In the genomic region with DNA sequence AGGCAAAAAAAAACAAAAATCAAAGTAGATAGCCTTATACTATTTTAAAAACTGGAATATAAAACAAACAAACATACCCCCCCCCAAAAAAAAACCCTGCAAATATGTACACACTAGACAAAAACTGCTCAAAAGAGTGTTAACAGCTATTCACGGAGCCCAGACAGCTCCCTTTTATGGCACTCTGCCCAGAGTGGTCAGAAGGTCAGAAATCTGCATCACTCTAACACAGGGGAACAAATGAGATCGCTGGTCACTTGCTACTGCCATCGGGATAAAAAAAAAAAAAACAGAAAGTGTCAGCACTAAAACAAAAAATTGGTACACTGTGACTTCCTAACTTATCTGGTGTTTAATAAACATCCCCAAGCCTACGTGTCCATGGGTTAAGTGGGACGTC, we compare ENCODE assay signal across 13 mouse cellular contexts.
DNase-seq lines count a peak whose midpoint lies in the region; ATAC-seq and TF ChIP-seq lines count a peak whose summit lies in the region.
"Had no signal": no experiment of that assay in that cellular context is flagged by ENCODE, and none has a peak within 500 bp of the region (broad histone marks: within the 10 kb centered on the region; RNA-seq: fewer than 3 reads in every experiment).

No protein-coding gene starts in this region.

- H3K4me3 ChIP-seq in gastrocnemius, adult 2 months: no peak overlapping the region
- no peak overlapping the region for H3K4me3 ChIP-seq in liver, postnatal 0 days (ENCODE audit: low read depth, low read length)
- H3K4me3 ChIP-seq in liver, embryonic 12.5 days: no peak overlapping the region
- no peak overlapping the region for H3K4me3 ChIP-seq in kidney, postnatal 0 days (replicated peaks; ENCODE audit: low read depth, low read length)
- no peak overlapping the region for H3K4me3 ChIP-seq in midbrain, embryonic 13.5 days (replicated peaks)
- no peak overlapping the region for H3K4me3 ChIP-seq in forebrain, embryonic 10.5 days
- H3K4me3 ChIP-seq: embryonic facial prominence, embryonic 12.5 days; hindbrain, embryonic 15.5 days; lung, embryonic 15.5 days; myocyte had no signal

- TF ChIP-seq CTCF in gastrocnemius, adult 2 months (IDR thresholded peaks at IDR 0.05): no peak
- TF ChIP-seq CTCF in liver, postnatal 0 days (IDR thresholded peaks at IDR 0.05; ENCODE audit: low read depth): no peak
- no peak for TF ChIP-seq CTCF in kidney, postnatal 0 days (IDR thresholded peaks at IDR 0.05; ENCODE audit: low read depth)

- intact Hi-C loops in gastrocnemius, adult 2 months (cut with DNase I): no loop called here

- ATAC-seq in liver, postnatal 0 days: no peak
- ATAC-seq in liver, embryonic 12.5 days: no peak
- ATAC-seq in kidney, postnatal 0 days (replicated peaks; ENCODE audit: low FRiP score, low read depth): no peak
- no peak for ATAC-seq in midbrain, embryonic 13.5 days

- no peak overlapping the region for H3K4me2 ChIP-seq in liver, postnatal 0 days (ENCODE audit: low read depth, low read length)
- H3K4me2 ChIP-seq in liver, embryonic 12.5 days: no peak overlapping the region
- no peak overlapping the region for H3K4me2 ChIP-seq in kidney, postnatal 0 days (ENCODE audit: low read length)
- no peak overlapping the region for H3K4me2 ChIP-seq in midbrain, embryonic 13.5 days (replicated peaks)
- H3K4me2 ChIP-seq: embryonic facial prominence, embryonic 12.5 days; hindbrain, embryonic 15.5 days; lung, embryonic 15.5 days had no signal

- DNase-seq in gastrocnemius, adult 2 months: peak; percentile 24
- no peak for DNase-seq in gastrocnemius, adult 18-20 months (ENCODE audit: low spot score)
- peak; percentile 37 for DNase-seq in liver, postnatal 0 days
- DNase-seq in kidney, postnatal 0 days (ENCODE audit: low spot score): peak; percentile 14
- DNase-seq in skeletal muscle tissue, adult 2 months (ENCODE audit: low read depth, low spot score): peak; percentile 17
- DNase-seq in forebrain, embryonic 10.5 days (ENCODE audit: extremely low spot score, low spot score): no peak
- DNase-seq: B cell, adult 2 months had no signal

- no peak for TF ChIP-seq EP300 in liver, postnatal 0 days (IDR thresholded peaks at IDR 0.05; ENCODE audit: low read depth)

- no peaks in the 10 kb centered on the region for H3K4me1 ChIP-seq in liver, postnatal 0 days (ENCODE audit: insufficient read depth)
- H3K4me1 ChIP-seq in liver, embryonic 12.5 days: no peaks in the 10 kb centered on the region
- no peaks in the 10 kb centered on the region for H3K4me1 ChIP-seq in kidney, postnatal 0 days (replicated peaks; ENCODE audit: insufficient read depth, low read length)
- H3K4me1 ChIP-seq in midbrain, embryonic 13.5 days (replicated peaks): no peaks in the 10 kb centered on the region
- no peaks in the 10 kb centered on the region for H3K4me1 ChIP-seq in forebrain, embryonic 10.5 days
- H3K4me1 ChIP-seq: embryonic facial prominence, embryonic 12.5 days; hindbrain, embryonic 15.5 days; lung, embryonic 15.5 days had no signal

- no peak overlapping the region for H3K9ac ChIP-seq in liver, postnatal 0 days (replicated peaks)
- H3K9ac ChIP-seq in liver, embryonic 12.5 days: no peak overlapping the region
- no peak overlapping the region for H3K9ac ChIP-seq in kidney, postnatal 0 days (ENCODE audit: low read depth, low read length)
- no peak overlapping the region for H3K9ac ChIP-seq in midbrain, embryonic 13.5 days (replicated peaks)
- H3K9ac ChIP-seq: embryonic facial prominence, embryonic 12.5 days; hindbrain, embryonic 15.5 days; lung, embryonic 15.5 days had no signal

- no peaks in the 10 kb centered on the region for H3K36me3 ChIP-seq in liver, postnatal 0 days (replicated peaks; ENCODE audit: insufficient read depth, low read length)
- peaks cover 3% of the 10 kb centered on the region; the same call in 1 of the 2 replicates for H3K36me3 ChIP-seq in liver, embryonic 12.5 days
- no peaks in the 10 kb centered on the region for H3K36me3 ChIP-seq in kidney, postnatal 0 days (ENCODE audit: insufficient read depth, low read length)
- H3K36me3 ChIP-seq in midbrain, embryonic 13.5 days: no peaks in the 10 kb centered on the region
- H3K36me3 ChIP-seq in forebrain, embryonic 10.5 days (replicated peaks): peaks cover 69% of the 10 kb centered on the region
- H3K36me3 ChIP-seq: embryonic facial prominence, embryonic 12.5 days; hindbrain, embryonic 15.5 days; lung, embryonic 15.5 days had no signal

- no peak overlapping the region for H3K27ac ChIP-seq in gastrocnemius, adult 2 months
- no peak overlapping the region for H3K27ac ChIP-seq in liver, postnatal 0 days (ENCODE audit: low read depth)
- no peak overlapping the region for H3K27ac ChIP-seq in liver, embryonic 12.5 days
- no peak overlapping the region for H3K27ac ChIP-seq in kidney, postnatal 0 days
- no peak overlapping the region for H3K27ac ChIP-seq in midbrain, embryonic 13.5 days
- no peak overlapping the region for H3K27ac ChIP-seq in forebrain, embryonic 10.5 days
- H3K27ac ChIP-seq: embryonic facial prominence, embryonic 12.5 days; hindbrain, embryonic 15.5 days; lung, embryonic 15.5 days had no signal

- no peaks in the 10 kb centered on the region for H3K9me3 ChIP-seq in liver, postnatal 0 days (ENCODE audit: low read length)
- no peaks in the 10 kb centered on the region for H3K9me3 ChIP-seq in liver, embryonic 12.5 days (replicated peaks)
- no peaks in the 10 kb centered on the region for H3K9me3 ChIP-seq in kidney, postnatal 0 days (replicated peaks; ENCODE audit: low read length)
- no peaks in the 10 kb centered on the region for H3K9me3 ChIP-seq in midbrain, embryonic 13.5 days
- no peaks in the 10 kb centered on the region for H3K9me3 ChIP-seq in forebrain, embryonic 10.5 days
- H3K9me3 ChIP-seq: embryonic facial prominence, embryonic 12.5 days; hindbrain, embryonic 15.5 days; lung, embryonic 15.5 days had no signal

- WGBS in liver, postnatal 0 days (ENCODE audit: insufficient replicate concordance): 58% methylated on average over 5 of the region's 5 CpGs
- WGBS in liver, embryonic 12.5 days (ENCODE audit: insufficient replicate concordance): 72% methylated on average over 5 of the region's 5 CpGs
- 55% methylated on average over 5 of the region's 5 CpGs for WGBS in kidney, postnatal 0 days
- 55% methylated on average over 5 of the region's 5 CpGs for WGBS in midbrain, embryonic 13.5 days
- WGBS in forebrain, embryonic 10.5 days: 80% methylated on average over 5 of the region's 5 CpGs

- H3K27me3 ChIP-seq in liver, postnatal 0 days (ENCODE audit: insufficient read depth, low read length): no peaks in the 10 kb centered on the region
- no peaks in the 10 kb centered on the region for H3K27me3 ChIP-seq in liver, embryonic 12.5 days (replicated peaks)
- no peaks in the 10 kb centered on the region for H3K27me3 ChIP-seq in kidney, postnatal 0 days (ENCODE audit: insufficient read depth, low read length)
- H3K27me3 ChIP-seq in midbrain, embryonic 13.5 days: no peaks in the 10 kb centered on the region
- no peaks in the 10 kb centered on the region for H3K27me3 ChIP-seq in forebrain, embryonic 10.5 days (ENCODE audit: poor library complexity, severe bottlenecking)
- H3K27me3 ChIP-seq: embryonic facial prominence, embryonic 12.5 days; hindbrain, embryonic 15.5 days; lung, embryonic 15.5 days had no signal

Comparison
In these comparisons a context has a peak if more than half of its experiments do, and no peak if none do; other contexts are left out.
1. DNase-seq: peak in gastrocnemius, adult 2 months (single experiment), liver, postnatal 0 days (single experiment), kidney, postnatal 0 days (single experiment) and skeletal muscle tissue, adult 2 months (single experiment); none in gastrocnemius, adult 18-20 months (single experiment) and forebrain, embryonic 10.5 days (single experiment).